Mouse (Mus musculus): ENCODE measurements at regions not wholly inside any gene's neighbourhood (a gene's known extent, or its start where the extent isn't known, plus 50 kb on each side); places are given as distances from the start of the nearest gene placed in this dataset.
"Not testable (repeated sequence)": the region's sequence is repeated elsewhere in the genome, so short reads cannot be mapped to it uniquely, and the experiment has no call there.

DNA sequence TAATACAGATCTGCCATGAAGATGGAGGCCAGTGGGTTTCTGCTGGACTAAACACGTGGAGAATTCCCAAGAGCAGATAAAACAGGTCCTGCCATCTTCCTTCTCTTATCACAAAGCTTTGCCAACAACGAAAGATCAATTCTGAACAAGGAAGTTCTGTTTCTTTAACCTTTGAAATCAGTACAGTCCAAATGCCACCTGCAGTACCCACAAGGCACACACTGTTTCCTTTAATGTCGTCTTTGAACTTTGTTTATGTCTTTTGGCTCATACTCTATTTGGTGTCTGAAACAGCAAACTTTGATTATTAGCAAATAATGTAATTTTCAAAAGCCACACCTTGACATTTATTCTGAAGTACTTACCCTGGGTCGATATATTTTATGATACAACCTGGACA is 536.5 kb downstream of the Bckdhb start:
- DNase-seq (ENCODE audit: low read depth, low spot score), result no peak

DNA sequence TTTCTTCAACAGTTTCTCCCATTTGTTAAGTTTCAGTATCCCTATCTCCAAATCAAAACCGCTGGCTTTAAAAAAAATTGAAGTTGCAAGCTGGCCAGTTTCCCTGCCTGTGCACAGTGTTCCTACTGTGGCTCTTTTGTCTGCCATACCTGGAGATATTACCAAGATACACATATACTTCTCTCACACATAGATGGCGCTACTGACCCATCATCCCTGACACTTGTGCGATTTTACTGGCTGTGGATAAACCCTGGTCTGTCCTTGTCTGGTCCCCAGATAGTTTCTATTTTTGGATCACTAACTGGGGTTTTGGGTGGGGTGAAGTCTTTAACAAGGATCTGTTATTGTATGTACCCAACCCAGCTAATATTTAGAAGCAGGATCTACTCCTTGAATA is 541.8 kb downstream of the Bckdhb start:
- peak; percentile 70 for DNase-seq (ENCODE audit: low read depth, low spot score)

DNA sequence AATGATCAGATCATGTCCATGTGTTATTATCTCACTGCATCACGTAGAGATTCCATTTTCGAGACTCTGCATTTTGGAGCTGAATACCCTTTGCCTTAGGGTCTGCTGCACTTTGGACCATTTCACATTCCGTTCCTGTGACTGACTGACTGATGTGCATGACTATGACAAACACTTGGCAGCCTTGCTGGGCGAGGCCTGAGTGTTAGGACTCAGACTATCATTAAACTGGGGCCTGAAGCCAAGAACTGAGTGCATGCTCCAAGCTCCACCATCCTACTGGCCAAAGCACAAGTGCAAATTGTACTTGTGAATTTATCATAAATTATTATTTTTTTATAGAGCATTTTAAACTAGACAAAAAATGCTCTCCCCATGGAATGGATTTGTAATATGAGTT is 547.8 kb downstream of the Bckdhb start:
- DNase-seq (ENCODE audit: low read depth, low spot score), result peak; percentile 82

DNA sequence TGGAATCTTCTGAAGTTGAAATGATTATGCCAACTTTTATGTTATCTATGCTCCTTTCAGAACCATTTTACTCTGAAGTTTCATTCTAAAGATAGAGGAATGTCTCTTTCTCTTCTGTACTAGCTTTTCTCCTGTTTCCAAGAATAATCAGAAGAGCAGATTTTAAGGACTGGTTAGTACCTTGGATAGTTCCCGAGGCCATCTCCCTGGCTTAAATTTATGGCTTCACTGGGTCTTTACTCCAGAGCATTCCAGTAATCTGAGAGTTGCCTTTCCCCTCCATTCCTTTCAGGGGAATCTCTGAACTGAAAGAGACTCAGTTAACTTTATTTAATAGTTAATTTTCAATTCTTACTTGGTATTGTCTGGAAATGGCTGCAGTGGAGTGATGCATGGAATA is 551.0 kb downstream of the Bckdhb start:
- peak; percentile 40 for DNase-seq (ENCODE audit: low read depth, low spot score)

DNA sequence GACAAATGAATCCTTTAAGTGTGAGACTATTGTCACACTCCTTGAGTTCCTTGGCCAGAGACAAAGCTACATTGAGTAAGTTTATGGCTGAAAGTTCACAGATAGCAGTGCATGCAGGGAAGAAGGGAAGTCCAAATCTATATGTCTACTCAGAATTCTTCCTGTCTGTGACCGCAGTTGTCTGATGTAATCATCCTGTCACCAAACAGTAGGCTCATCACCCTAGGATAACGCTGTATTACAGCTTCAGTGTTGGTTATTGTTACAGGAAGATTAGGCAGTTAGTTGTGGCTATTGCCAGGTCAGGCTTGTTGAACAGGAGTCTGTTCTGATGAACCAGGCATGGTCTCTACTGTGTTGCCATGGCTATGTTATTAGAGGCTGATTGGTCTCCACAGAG is 574.6 kb downstream of the Bckdhb start:
- DNase-seq (ENCODE audit: low read depth, low spot score), result no peak

DNA sequence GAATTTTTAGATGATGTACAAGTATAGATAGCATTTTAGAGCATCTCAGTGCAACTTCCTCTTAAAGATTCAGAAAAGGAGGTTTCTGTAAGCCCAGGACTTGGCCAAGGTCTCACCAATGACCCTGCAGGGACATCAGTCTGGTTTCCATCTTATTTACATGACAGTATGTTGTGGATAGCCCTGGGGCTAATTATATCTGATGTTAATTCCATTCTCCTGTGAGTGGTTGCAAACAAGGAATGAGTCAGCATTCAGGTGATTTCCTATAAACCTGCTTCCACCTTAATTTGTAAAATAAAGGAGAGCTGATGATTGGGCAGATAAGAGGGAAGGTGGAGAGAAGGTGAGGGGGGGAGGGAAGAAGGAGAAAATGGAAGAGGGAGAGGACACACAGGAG is 578.0 kb downstream of the Bckdhb start:
- not testable (repeated sequence) for DNase-seq (ENCODE audit: low read depth, low spot score)

DNA sequence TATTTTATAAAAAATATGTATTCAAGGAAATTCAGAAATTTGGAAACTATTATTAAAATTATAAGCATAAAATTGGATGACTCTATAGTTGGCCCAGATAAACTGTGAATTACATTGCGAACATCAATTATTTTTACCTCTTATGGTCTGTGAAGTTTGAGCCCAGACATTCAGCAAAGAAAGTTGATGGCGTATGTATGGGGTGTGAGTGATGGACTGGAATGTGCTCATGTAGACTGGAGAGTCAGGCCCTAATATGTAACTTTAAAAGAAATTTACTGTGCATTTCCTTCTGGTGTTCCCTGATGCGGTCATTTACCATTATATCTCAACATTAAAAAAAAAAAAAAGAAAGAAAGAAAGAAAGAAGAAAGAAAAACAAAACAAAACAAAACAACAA is 592.1 kb downstream of the Bckdhb start:
- no peak for DNase-seq (ENCODE audit: low read depth, low spot score)

DNA sequence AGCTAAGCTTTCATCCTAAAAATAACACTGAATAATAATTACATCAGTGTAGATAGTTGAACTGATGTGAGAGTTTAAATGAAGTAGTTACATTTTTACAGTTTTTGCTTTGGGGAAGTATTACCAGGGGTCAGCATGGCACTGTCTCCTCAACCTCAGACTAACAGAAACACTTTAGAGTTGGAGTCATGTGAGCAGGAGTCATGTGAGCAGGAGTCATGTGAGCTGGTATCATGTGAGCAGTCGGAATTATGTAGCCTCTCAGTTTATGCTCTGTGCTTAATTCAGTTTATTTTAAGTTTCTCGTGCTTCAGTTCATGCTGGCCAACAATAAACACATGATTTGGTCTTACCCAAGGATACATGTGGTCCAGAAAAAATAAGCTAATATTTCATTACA is 620.5 kb downstream of the Bckdhb start:
- DNase-seq (ENCODE audit: low read depth, low spot score), result peak; percentile 4

DNA sequence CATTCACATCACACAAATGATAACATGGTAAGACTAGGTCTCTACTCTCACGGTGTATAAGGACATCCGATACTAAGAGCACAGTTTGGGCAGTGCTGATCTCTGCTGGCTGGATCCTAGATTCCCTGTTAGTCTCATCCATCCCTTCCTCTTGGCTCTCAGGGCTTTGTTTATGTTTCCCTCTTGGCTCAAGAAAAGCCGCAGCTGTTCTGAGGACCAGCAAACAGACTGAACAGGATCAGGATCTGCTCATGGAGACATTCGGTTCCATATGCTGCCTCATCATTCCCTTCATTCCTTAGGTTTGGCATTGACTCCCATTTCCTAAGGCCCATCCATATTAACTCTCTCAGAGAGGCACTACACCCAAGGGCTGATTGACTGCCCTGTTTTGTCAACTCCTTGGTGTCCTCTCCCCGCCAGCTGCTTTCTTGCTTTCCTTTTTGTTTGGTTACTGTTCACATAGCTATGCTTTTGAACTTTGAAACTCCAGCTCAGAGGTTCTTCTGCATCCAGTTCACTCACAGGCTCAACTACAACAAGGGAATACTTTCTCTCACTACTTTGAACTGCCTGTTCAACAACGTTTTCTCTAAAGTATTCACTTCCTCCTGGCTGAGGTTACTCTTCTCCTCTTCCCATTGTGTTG is 623.2 kb downstream of the Bckdhb start:
- DNase-seq (ENCODE audit: low read depth, low spot score), result peak; percentile 20

DNA sequence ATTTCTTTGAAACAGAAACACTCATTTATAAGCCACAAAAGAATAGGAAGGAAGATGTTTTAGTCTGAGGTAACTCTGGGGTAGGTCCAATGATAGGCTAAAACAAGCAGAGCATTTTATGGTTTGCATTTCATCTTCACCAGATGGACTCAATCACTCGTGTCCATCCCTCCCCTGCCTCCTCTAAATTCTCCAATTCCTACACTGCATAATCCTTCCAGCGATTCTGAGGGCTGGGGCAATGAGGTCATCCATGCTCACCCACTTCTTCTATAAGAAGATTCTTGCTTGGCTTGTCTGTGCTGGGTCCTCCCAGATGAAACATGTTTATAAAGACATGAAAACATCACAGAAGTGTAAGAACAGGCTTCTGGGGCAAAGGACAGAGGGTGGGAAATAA is 630.3 kb downstream of the Bckdhb start:
- DNase-seq (ENCODE audit: low read depth, low spot score), result no peak

DNA sequence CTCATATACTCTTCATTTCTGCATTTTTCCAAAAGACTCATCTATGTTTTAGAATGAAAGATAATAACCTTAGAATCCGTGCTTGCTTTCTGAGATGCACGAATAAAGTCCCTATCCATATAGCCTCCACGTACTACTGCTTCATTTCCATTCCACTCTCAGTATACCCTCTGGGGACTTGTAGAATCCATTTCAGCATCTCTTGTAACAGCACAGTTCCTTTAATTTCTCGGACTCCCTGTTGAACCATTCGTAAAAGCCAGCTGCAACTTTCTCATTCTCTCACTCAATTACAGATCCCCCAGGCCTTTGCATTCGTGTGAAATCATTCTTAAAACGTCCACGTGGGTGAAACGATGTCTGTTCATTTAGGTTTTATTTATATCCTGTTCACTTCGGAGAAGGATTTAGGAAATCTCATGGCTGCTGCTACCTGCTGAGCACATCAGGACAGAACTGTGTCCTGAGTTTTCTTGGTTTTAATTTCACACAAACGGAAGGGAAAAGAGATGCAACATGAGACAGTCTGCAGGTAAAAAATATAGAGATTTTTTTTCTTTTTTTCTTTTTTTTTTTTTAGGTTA is 631.4 kb downstream of the Bckdhb start:
- DNase-seq (ENCODE audit: low read depth, low spot score), result no peak

DNA sequence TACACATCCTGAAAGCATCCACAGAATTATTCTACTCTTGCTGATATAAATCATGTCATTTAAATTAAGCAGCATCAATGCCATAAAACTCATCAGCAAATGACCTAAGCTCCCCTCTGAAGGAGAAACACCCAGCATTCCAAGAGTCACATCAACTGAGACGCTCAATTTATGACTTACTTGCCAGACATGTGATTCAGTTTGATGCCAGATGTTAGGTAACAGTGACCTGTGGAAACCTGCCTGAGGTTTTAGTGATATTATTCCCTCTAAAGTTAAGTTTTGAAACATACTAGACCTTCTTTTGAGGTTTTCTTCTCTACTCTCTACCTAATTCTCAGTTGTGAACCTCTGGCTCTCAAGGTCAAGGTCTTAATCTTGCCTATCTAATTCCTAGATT is 633.4 kb downstream of the Bckdhb start:
- DNase-seq (ENCODE audit: low read depth, low spot score), result no peak

DNA sequence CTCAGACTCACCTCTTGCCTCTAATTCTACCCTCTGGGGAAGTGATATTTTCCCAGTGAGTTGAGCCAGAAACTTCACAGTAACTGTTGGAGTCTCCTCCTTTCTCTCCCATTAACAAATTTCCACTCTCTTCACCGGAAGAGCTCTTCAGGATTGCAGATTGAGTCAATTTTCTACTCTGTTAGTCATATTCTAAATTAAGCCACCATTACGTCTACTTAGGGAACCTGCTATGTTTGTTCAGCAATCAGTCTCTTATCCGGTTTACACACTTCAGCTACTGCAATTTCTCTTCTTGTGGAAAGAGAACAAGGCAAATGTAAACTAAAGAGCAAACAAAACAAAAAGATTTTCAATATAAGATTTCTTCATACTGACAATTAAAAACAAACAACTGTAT is 644.6 kb downstream of the Bckdhb start:
- DNase-seq (ENCODE audit: low read depth, low spot score), result no peak

DNA sequence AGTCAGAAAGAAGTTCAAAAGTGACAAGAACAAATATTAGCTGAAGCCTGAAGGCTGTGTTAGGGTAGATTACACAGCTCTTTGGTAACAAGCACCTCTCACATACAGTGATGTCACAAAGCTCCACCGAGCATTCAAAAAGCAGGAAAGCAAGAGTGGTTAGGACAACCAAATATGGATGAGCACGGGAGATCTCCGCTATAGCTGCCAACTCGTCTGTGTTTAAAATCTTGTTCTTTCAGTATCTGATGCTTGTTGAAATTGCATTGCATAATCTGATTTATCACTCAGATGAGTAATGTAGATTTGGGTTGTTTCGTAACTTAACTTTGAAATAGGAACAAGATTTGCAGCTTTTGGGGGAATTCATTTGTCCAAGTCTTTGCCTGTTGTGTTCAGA is 652.8 kb downstream of the Bckdhb start:
- DNase-seq (ENCODE audit: low read depth, low spot score), result peak; percentile 72

DNA sequence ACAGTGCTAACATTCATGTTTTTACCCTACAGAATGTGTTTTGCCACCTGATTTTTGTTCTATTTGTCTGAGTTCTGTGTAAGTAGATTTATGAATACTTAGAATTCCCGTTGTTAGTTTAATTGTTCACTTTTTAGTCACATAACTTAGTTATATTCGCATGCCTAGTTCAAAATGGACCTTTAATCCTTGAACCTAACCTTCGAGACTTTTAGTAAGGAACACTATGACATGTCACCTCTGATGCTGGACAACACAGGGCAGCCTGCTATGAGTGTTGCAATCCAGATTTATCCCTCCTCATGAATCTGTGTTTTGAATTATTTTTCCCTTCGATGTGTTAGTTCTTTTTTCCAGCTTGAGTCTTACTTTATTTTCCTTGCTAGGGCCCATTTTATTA is 662.8 kb downstream of the Bckdhb start:
- no peak for DNase-seq (ENCODE audit: low read depth, low spot score)

DNA sequence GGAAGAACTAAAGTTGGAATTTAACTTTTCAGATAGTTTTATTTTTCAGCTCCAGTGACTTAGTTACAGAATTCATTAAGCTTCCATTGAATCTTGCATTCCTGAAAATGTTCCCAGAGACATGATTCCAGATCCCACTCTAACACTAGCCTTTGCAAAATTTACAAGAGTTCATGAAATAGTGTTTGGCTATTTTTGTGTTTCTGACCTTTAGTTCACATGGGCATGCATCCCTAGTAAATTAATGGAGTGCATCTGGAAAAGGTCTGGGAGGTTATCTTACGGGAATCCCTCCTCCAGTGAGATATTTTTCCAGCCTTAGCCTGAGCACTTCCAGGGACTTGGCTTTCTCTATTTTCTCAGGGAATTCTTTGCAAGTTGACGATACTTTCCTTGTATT is 669.8 kb downstream of the Bckdhb start:
- no peak for DNase-seq (ENCODE audit: low read depth, low spot score)
